Mouse (Mus musculus): Measurements from ENCODE around the gene Rnf7.

GRCm38 (mm10) chr9:96438334-96438871, 40.1 kb downstream of the Rnf7 start:
- TF ChIP-seq CTCF (IDR thresholded peaks at IDR 0.05; ENCODE audit: low read depth, low read length) (no peak), POLR2A (IDR thresholded peaks at IDR 0.05; ENCODE audit: insufficient read depth, low read length) (no peak), EP300 (IDR thresholded peaks at IDR 0.05; ENCODE audit: insufficient read depth, low read depth, low read length) (no peak)

Measured in ES-Bruce4 (cell line).